Mouse (Mus musculus) heart, postnatal 4 days (tissue): ENCODE measurements at regions not wholly inside any gene's neighbourhood (a gene's known extent, or its start where the extent isn't known, plus 50 kb on each side); places are given as distances from the start of the nearest gene placed in this dataset.

Experiments
- DNase-seq: peaks from one replicate; pipeline ENCODE4 v3.0.0; 2021

DNA sequence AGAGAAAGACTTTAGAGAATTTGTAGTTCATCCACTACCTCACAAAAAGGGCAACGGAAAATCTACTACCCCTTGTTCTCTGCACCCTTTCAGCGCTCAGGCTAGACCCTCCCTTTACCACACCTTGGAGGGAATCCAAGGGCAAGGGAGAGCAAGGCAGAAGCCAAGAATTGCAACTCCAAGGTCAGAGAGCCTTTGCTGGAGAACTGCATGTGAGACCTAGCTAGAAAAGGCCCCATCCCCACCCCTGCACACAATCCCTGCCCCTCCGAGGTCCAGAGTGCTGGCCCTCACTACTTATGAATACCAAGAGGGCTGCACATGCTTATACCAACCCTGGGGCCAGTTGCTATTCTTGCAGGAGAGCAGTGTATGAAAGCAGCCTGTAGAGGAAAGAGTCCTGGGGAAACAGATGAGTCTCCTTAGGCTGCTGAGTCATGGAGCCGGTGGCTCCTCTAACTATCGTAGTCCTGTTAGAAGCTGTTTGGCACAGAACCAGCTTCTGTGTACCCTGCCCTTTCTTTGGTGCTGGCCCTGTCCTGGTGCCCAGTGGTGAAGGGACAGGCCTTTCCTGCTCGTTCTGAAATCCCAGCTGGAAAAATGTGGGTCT is 577.5 kb upstream of the Mki67 start:
- DNase-seq: peak; percentile 14

DNA sequence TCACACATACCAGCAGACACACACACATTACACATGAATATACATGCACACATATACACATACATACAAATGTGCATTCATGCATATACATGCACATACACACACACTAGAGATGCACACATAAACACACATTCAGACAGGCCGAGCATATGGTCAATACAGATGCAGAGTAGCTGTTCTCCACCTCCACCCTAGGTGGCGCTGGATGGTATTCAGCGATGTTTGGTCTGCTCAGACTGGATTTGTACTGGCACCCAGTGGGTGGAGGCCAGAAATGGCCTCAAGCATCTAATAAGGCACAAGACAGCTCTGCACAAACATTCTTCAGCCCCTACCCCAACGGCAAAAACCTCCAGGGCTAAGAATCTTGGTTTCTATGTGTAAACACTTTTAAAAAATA is 578.3 kb upstream of the Mki67 start:
- DNase-seq: peak; percentile 30

DNA sequence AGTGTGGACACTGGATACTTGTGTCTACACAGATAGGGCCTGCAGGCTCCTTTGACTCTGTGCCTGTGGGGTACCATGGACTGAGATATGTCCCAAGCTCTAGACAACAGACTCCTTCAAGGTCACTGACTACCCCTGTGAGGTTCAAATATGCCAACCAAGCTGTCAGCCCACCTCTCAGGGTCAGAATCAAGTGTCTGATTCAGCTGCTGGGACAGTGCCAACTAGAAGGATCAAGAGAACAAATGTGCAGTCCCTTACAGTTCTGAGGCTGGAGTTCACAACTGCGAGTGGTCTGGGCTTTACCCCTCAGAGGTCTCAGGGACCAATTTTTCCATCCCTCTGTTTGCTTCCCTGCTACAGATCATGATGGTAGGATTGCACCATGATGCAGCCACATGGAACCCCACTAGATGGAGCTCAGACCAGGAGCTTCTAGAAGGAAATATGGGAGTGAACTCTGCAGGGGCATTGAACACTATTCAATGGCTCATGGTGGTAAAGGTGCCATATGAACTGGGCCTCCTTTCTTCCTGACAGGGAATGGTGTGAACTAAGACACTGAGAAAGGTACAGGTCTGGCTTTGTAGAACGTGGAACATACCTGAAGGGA is 581.8 kb upstream of the Mki67 start:
- DNase-seq: peak; percentile 25

DNA sequence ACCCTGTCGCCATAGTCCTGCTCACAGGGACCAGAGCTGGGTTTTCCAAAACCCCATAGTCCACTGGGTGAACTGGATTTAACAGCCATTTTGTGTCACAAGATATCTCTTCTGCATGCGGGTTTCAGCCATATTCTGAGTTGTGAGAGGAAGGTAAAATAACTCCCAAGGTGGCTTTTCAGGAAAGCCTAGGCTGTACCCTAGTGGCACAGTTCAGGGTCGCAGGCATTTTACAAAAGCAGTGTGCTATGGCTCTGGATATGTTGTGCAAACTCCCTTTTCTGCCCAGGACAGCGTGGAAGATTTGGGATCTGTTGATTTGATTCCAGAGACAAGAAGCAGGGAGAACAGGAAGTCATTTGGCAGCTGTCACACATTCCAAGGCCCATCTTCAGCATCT is 588.3 kb upstream of the Mgmt start:
- no peak for DNase-seq

DNA sequence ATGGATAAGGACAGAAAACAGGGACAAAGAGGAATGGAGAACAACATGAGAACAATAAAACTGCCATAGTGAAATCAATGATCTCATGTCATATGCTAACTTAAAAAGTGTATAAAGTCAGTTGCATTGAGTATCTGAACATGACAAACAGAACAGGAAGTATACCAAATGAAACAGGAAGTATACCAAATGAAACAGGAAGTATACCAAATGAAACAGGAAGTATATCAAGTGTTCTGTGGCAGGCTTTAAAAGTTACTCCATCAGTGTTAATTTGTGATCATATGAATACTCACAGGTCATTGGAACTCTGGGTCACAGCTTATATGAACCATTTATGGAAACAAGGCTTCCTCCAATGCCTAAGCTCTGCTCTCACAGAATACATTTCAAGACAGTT is 585.6 kb upstream of the Mgmt start:
- no peak for DNase-seq

DNA sequence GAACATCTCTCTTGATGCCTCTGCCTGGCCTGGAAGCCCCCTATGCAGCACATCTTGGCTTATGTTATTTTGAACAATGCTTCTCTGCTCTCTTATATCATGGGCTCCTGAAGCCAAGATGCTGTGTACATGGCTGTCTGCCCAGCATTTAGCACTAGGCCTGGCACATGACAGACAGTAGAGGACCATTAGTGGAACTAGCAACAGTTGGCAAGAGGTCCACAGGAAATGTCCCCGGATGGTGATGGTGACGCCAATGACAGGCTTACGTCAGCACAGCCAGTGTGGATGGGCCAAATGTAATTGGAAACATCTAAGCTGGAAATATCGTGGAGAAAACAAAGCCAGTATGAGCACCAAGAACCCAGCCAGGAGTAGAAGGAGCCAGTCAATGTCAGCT is 567.1 kb upstream of the Mgmt start:
- peak; percentile 73 for DNase-seq

DNA sequence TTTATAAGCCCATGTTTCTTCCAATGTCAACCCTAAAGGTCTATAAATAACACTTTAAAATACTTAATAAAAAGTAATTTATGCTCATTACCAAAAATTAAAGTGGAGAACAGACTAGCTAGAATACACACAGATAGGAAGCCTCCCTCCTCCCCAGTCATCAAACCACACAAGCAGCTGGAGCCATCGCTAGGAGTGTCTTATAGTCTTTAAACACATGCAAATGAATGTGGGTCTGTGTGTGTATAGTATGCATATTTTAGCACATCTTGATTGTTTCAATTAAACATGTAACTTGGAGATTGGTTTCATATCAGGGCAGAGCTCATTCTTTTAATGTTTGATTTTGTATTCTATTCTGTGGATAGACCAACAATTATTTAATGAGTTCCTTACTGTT is 564.0 kb upstream of the Mgmt start:
- no peak for DNase-seq

DNA sequence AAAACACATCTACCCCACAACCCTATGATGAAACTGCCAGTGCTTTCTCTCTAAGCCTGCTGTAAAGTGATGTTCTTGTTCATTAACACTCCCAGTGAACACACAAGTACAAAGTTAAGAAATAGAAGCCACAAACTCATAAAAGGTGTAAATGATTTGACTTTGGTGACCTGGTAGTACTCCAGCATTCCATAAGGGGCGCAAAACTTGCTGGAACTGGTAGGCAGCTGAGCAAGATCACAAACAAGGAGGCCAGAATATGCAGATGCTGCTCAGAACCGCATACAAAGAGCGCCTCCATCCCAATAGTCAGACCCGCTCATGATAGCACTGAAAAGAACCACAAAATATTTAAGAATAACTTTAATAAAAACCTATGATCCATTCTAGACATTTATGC is 561.6 kb upstream of the Mgmt start:
- DNase-seq: no peak

DNA sequence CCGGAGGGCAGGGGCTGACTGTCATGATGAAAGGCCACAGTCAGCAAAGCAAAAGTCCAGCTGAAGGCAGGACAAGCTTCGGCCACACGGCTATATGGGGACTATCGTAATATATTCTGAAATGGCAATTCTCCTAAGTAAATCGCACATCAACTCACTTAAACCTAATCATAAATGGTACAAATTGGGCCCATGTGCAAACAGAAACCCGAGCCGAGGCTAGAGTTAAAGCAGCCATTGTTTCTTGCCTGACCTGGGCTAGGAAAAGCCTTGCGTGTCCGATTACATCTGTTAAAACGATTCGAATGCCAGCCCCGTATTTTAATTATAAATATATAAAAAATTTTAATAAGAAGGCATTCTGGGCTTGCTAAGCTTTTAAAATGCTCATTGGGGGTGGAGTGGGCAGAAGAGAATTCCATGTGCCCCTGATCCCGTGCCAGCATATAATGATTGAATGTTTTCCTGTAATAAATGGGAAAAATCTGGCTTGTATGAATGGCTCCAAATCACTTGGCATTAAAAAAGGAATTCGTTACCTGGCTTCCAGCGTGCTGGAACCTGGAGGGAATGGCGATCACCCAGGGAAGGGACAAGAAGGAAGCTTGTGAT is 552.7 kb upstream of the Mgmt start:
- DNase-seq: no peak

DNA sequence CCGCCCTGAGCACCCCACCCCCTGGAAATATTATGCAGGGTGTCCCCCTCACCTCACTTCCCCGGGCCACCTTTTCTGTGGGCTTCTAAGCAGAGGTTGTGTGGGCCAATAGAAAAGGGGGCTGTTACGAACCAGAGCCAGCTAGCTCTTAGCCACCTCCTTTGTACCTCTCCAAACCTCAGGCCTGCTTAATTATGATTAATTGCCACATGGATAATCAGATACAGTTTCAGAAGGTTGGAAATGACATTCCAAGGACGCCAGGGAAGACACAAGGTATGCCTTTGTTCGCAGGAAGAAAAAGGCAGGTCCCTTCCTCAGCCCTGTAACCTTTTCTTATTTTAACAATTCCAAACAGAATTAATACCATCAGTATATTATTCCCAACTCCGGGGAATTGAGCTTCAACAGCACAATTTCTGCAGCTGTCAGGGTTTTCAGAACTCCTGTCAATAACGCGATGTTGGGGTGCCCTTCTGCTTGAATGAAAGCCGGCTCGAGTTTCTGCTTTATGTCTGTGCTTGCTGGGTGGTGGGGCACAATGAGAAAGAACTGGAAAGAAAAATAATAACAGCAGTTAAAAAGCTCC is 552.1 kb upstream of the Mgmt start:
- DNase-seq: no peak

DNA sequence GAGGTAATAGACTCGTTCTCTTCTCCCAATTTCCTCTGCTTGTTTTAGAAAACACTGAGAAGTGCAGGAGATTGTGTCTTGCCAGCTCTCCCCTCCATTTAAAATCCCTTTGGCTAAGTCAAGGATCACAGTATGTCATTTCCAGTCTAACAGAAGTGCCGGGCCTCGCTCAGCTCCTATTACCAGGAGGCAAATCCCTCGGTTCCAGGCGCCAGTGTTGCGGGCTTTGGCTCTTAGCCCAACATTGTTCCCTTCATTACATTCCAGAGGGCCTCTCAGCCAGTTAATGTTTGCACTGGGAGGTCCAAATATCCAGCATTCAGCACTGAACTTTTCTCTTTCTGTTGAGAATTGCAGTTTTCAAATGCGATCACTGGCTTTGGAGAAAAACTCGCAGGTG is 551.6 kb upstream of the Mgmt start:
- peak; percentile 72 for DNase-seq

DNA sequence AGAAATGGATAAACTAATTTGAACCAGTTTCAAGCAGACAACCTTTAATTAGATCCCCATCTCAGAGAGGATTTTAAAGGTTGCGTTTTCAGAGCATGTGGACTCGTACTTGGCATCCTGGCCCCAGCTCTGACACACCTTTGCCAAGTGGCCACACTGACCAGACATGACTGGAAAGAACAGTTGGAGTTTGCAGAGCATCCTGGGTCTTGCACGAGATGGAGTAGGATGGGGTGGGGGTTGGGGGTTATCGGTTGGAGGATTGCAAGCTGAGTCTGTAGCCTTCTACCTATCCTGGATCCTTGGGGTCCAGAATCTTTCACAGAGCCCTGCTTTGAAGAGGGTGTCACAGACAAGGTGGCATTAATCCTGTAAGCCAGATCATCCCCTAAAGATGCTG is 550.9 kb upstream of the Mgmt start:
- DNase-seq: no peak

DNA sequence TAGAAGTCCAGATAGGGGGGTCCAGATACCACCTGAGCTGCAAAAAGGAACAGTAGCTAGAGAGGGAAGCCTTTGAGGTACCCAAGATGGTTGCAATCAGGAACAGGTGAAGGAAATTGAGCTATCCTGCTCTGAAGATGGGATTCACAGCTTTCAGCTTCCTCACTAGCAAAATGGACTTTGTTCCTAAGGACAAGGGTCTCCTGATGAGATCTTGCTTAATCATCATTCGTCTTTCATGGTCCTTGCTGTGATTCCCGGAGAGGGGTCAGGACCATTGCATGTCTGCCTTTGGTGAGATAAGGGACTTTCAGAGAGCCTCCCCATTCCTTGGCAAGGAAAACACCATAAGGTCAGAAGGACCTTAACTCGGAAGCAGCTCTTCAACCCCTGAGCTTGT is 549.4 kb upstream of the Mgmt start:
- no peak for DNase-seq

DNA sequence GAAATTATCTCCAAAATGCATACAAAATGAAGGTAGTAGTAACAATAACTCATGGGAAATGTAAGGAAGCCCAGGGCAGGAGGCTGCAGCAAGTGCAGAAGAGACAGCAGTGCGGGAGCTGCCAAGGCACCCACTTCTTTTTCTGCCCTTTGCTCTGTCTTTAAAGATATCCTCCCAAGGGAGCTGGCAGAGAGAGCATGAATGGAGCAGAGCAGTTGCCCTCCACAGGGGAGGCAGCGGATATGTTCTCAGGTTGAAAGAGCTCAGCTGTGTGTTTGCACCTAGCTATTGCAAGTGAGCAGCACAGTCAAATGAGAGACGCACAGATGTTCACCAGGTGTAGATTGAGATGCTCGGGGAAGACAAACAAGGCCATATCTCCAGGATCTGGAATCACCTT is 547.9 kb upstream of the Mgmt start:
- no peak for DNase-seq

DNA sequence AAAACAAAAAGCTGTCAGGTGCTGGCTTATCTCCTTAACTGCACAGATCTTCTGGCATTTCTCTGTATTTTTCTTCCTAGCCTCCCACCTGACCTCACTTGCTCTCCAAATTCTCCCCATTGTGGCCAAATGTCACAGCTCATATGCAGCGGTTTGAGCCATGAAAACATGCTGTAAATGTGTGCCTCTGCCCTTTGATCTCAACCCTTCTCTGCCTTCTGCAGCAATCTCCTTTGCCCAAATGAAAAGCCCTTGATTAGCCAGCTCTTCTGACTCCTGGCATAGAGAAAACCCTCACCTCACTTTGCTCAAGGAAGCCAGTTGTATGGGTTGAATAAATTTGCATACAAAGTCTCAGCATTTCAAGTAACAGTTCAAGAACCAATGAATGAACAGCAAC is 546.1 kb upstream of the Mgmt start:
- no peak for DNase-seq

DNA sequence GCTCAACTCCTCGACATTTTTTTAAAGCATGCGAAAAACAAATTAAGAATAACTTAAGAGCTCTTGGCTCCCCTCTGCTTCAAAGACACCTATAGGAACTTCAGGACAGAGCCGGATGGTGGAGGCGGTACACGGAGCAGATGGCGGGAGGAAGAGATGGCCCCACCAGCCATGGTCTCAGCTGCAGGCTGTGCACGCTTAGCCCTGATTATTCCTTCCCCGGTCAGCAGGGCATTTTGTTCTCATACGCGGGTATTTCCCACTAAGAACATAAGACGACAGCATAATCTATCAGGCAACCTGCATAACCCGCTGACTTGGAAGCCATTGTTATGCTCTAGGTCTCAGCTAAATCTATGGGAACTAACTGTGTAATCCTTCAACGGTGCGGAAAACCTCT is 544.8 kb upstream of the Mgmt start:
- DNase-seq: no peak

DNA sequence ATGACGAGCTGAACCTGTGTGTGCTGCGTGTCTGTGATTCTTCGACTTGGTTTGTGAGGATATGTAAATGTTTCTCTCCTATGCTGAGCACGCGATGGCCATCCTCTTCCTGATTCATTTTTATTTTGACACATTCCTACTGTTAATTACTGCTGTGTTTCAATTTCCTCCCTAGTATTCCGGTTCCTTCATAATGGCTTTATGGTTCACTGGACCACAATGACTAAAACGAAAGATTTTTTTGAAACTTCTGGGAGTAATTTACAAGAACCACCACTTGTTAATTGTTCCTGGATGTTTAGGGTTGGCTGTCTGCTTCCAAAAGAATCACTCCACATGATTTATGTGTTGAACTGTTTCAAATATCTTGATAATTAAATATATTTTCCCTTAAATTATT is 537.4 kb upstream of the Mgmt start:
- DNase-seq: no peak

DNA sequence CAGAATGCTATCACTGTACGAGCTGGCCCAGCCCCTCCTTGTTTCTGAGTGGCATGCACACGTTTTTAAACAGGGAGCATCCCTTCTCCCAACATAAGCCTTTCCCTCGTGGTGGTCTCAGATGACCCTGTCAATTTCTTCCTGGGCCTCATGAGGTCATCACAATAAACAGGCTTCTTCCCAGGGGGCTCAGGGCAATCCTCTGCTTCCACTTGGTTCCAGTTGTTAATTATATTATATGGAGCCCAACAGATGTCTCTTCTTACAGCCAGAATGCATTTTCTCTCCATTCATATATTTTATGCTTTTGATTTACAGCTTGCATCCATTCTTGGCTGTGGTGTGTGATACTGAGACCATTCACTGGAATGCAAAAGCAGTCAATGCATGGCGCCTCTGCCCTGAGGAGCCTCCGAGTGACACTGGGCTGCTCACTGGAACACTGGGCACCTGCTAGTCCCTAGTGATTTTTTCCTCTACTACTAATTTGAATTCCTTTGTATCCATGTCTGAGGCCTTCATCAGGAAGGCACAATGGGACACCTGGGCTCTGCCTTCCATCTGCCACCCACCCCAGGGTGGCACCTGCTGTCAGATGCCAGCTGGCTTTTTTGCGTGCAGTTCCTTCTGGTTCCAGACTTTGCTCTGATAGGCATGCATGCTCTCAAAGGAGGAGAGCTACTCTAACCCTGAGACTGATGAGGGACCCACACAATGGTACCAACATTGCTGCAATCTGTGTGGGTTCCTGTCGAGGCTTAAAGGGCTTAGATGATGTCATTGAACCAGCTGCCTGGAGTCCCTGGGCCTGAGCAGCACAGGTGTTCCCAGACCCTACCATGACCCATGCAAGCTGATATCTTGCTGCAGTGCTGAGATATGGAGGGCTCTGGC is 528.8 kb upstream of the Mgmt start:
- DNase-seq: no peak

DNA sequence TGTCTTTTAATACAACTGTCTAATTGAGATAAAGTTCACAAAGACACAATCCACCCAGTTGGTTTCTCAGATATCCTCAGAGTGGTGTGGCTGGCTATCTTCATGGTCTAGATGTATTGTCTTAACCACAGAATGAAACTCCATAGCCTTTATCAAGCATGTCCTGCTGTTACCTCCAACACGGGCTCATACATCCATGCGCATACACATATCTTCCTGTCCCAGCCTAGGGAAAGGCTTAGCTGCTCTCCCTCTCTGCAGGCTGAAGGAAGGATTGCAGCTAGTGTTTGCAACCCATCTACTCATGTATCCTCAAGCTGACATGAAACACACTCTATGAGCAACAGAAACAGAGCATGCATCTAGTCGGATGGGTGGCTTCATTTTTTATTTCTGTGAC is 517.2 kb upstream of the Mgmt start:
- peak; percentile 28 for DNase-seq

DNA sequence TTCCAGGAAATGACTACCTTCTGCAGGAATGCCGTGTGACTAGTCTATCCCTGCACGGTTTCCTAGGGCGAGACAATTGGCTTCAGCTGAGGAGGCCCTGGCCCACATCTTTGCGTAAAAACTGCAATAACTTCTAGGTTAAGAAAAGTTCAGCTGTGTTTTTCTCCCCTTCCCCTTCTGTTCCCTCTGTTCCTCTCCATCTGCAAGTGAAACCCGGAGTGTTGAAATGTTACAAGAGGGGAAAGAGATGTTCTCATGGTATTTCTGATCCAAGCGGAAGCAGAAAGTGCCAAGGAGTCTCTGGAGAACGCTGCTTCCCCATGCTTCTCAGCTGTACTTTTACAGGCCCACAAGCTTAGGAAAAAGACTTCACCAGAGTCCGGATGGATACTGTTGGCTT is 516.7 kb upstream of the Mgmt start:
- peak; percentile 65 for DNase-seq

DNA sequence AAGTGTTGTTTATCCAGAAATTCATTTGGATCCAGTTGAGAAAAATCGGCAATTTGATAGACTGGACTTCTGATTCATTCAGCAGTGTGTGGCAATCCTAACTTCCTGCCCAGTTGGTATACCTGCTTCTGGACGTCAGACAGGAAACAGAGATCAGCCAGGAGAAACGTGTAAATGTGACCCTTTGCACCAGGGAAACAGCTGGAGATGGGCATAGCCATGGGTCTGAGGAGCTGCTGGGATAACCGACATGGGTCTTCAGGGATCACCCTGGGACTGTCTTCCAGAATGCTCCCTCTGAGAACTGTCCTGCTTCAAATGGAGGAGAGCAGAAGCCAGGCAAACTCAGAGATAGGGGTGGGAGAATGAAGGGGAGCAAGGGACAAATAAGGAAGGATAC is 516.1 kb upstream of the Mgmt start:
- no peak for DNase-seq

DNA sequence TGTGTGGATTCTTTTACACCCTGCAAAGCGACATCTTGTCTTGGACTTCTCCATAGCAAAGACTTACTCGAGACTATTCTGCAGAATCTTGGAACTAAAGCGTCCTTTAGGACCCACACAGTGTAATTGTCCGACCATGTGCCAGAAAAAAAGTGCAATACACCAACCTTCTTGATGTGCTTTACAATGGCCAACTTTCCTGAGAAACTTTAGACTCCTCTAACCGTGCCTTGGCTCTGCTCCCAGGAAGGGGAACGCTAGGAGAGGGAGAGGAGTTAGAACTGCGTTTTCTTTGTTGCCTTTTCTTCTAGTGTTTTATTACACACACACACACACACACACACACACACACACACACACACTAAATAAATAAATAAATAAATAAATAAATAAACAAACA is 515.1 kb upstream of the Mgmt start:
- peak; percentile 33 for DNase-seq

DNA sequence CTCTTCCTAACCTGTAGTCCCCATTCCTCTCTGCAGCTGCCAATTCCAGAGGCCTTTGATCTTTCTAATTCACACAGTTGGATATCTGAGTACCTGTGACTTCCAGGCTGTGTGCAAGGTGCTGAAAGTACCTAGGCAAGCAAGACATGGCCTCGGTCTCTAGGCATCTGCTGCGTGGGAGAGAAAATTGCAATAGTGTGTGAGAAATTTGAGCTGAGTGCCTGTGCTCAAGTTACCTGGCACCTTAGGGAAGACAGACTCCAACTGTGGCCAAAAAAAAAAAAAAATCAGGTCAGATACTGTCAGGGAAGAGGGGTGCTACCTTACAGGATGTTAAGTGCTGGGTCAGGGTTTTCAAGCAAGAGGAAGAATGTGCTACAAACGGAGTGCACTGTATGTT is 514.7 kb upstream of the Mgmt start:
- DNase-seq: no peak
